Mouse (Mus musculus) bone marrow, adult 2 months (tissue): Measurements from ENCODE around the gene Pde4c.

Source experiments
- CTCF ChIP-seq: fragments of 200-500 bp; IDR thresholded peaks from 2 replicates; pipeline ENCODE4 v1.5.1; 2011; ENCODE audit warnings: low read length, control low read depth; ENCODE audit not compliant: control insufficient read depth, insufficient read depth
- POLR2A ChIP-seq: fragments of 200-500 bp; IDR thresholded peaks from 2 replicates; pipeline ENCODE4 v1.6.1; 2011; ENCODE audit warnings: low read depth, mild to moderate bottlenecking, control low read depth, low read length, borderline replicate concordance; ENCODE audit not compliant: control insufficient read depth

GRCm38 (mm10) chr8:70679404-70679803 lies 44.1 kb upstream of the Pde4c start:
- TF ChIP-seq CTCF (no peak), POLR2A (no peak)
